Mouse (Mus musculus) ES-Bruce4 (cell line): ENCODE measurements around the gene Acot11.

Experiments
- CTCF ChIP-seq: IDR thresholded peaks from one replicate; pipeline ENCODE4 v1.8.1; 2011; ENCODE audit warnings: low read depth, low read length
- POLR2A ChIP-seq: IDR thresholded peaks from one replicate; pipeline ENCODE4 v1.8.1; 2011; ENCODE audit warnings: low read length; ENCODE audit not compliant: insufficient read depth

DNA sequence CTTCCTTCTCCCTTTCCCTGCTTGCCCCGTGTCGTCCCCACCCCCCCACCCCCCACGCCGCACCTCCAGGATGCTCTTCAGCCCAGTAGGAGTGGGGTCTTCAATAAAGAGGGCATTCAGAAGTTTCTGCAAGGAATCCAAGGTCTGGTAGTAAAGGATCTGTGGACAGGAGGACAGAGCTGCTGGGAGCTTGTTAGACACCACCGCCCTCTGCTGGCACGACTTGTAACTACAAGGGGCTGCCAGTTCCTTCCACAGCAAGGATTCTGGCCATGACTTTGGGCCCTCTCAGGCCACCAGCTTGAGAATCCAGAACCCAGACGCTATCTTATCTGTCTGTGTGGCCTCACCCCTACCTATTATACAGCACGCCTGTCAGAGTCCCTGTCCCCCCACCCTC, 96.4 kb downstream of the Acot11 start:
- no peak for TF ChIP-seq POLR2A
- TF ChIP-seq CTCF, result peak; percentile 95
